ENCODE assay signal across 8 mouse cellular contexts in the genomic region with DNA sequence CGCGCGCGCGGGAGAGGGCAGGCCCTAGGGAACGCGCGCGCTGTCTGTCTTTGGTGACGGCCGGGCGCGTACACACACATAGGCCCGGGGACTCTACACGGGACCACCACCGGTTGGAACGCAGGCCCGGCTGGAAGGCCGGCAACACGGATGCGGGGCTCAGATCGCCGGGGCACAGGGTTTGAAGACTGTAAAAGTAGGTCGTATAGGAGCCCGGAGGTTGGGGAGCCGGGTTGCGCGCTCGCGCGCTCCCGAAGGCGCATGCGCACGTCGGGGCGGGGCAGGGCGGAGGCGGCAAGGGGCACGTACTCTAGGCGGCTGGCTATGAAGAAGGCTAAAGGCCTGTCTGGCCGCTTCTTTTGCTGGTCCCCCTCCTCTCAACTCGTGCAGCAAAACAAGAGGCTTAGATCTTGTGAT. TPM values are rescaled to one million over a fixed set of nuclear protein-coding genes. Genes with fewer than 3 reads are reported as not detected.
DNase-seq lines count a peak whose midpoint lies in the region; ATAC-seq and TF ChIP-seq lines count a peak whose summit lies in the region.

No protein-coding gene starts in this region.

- TF ChIP-seq CTCF in lung, adult 2 months (IDR thresholded peaks at IDR 0.05; ENCODE audit: insufficient read depth, low read length): no peak

- TF ChIP-seq POLR2A in lung, adult 2 months (IDR thresholded peaks at IDR 0.05; ENCODE audit: borderline replicate concordance, extremely low read depth, low read depth, low read length): 0 out of 2 replicates have a peak, but pooled peaks have one; percentile 58

- peaks cover 38% of the 10 kb centered on the region for H3K36me3 ChIP-seq in forebrain, embryonic 14.5 days (ENCODE audit: control insufficient read depth, insufficient read depth, low read length)

- peak overlapping the region; percentile 92 for H3K4me3 ChIP-seq in forebrain, embryonic 14.5 days (ENCODE audit: low read depth, low read length)
- peak overlapping the region; percentile 99 for H3K4me3 ChIP-seq in lung, adult 2 months (replicated peaks; ENCODE audit: extremely low read depth, low read depth, low read length)

- peak overlapping the region; percentile 57 for H3K4me2 ChIP-seq in forebrain, embryonic 14.5 days (ENCODE audit: low read length)

- H3K9ac ChIP-seq in forebrain, embryonic 14.5 days (ENCODE audit: low read length): peak overlapping the region; percentile 94

- H3K4me1 ChIP-seq in forebrain, embryonic 14.5 days (ENCODE audit: control insufficient read depth, insufficient read depth, low read length): peaks cover 14% of the 10 kb centered on the region
- peaks cover 7% of the 10 kb centered on the region for H3K4me1 ChIP-seq in lung, adult 2 months (ENCODE audit: control insufficient read depth, insufficient read depth, low read length)

- peak overlapping the region; percentile 98 for H3K27ac ChIP-seq in forebrain, embryonic 14.5 days (ENCODE audit: low read depth, low read length)

- DNase-seq in ES-CJ7 (ENCODE audit: low read depth, low spot score): peak; percentile 86
- peak; percentile 90 for DNase-seq in forebrain, embryonic 14.5 days (ENCODE audit: low spot score)
- peak; percentile 95 for DNase-seq in heart, postnatal 14 days
- DNase-seq in layer of hippocampus, adult 18-20 months (ENCODE audit: low spot score in 2 of 2): peak; percentile 88 to 93
- peak; percentile 96 for DNase-seq in lung, adult 2 months
- peak; percentile 83 for DNase-seq in ovary, adult 18-20 months (ENCODE audit: low spot score)
- peak; percentile 92 for DNase-seq in thymus, postnatal 0 days (ENCODE audit: low spot score)

- intact Hi-C loops in heart, postnatal 14 days (cut with DNase I): no loop called here

- under 1% methylated on average over 43 of the region's 43 CpGs for WGBS in forebrain, embryonic 14.5 days
- under 1% methylated on average over 43 of the region's 43 CpGs for WGBS in lung, adult 2 months

- H3K9me3 ChIP-seq in forebrain, embryonic 14.5 days (replicated peaks; ENCODE audit: control insufficient read depth, low read length): no peaks in the 10 kb centered on the region

- ATAC-seq in cerebellum, adult (ENCODE audit: insufficient number of reproducible peaks, low FRiP score, low TSS enrichment): peak; percentile 59
- ATAC-seq in forebrain, embryonic 14.5 days: peak; percentile 75

- no peaks in the 10 kb centered on the region for H3K27me3 ChIP-seq in forebrain, embryonic 14.5 days (replicated peaks; ENCODE audit: control insufficient read depth, insufficient read depth, low read length)

RNA-seq across cellular contexts. Expression of a gene that starts 0.8 kb away (rescaled TPM):
- 20.3 and 25.0 TPM in 2 replicates for polyA plus RNA-seq in forebrain, embryonic 14.5 days (2014; fragmentation: Nextera tagmentation; extraction: Ambion mirVana)
- total RNA-seq in heart, postnatal 14 days (2021): 100 to 1,000 TPM in 1 of 2 experiments, 10 to 100 TPM in 1; 90.2 to 103 TPM
- 100 to 1,000 TPM; 134 to 139 TPM for total RNA-seq in layer of hippocampus, adult 18-20 months (2021)
- 122 and 190 TPM in 2 replicates for polyA plus RNA-seq in lung, adult 2 months (2012; rRNA removed)
- 20.7 and 23.6 TPM in 2 replicates for polyA plus RNA-seq in thymus, postnatal 0 days (2015; fragmentation: Nextera tagmentation; extraction: Ambion mirVana)

RNA-seq across cellular contexts. Expression of a gene that starts 13.5 kb away (rescaled TPM):
- polyA plus RNA-seq in forebrain, embryonic 14.5 days (2014; fragmentation: Nextera tagmentation; extraction: Ambion mirVana): not detected in 2 replicates
- 10 to 100 TPM in 1 of 2 experiments, 1 to 10 TPM in 1; 5.1 to 28.3 TPM for total RNA-seq in heart, postnatal 14 days (2021)
- not detected for total RNA-seq in layer of hippocampus, adult 18-20 months (2021)
- polyA plus RNA-seq in lung, adult 2 months (2012; rRNA removed): 34.5 and 45.7 TPM in 2 replicates
- 2.4 and 2.9 TPM in 2 replicates for polyA plus RNA-seq in thymus, postnatal 0 days (2015; fragmentation: Nextera tagmentation; extraction: Ambion mirVana)

RNA-seq across cellular contexts. Expression of a gene that starts 15.9 kb away (rescaled TPM):
- polyA plus RNA-seq in forebrain, embryonic 14.5 days (2014; fragmentation: Nextera tagmentation; extraction: Ambion mirVana): 16.8 and 19.2 TPM in 2 replicates
- total RNA-seq in heart, postnatal 14 days (2021): 1 to 10 TPM; 4.2 to 5.0 TPM
- 1 to 10 TPM; 6.6 to 7.6 TPM for total RNA-seq in layer of hippocampus, adult 18-20 months (2021)
- 93.0 and 116 TPM in 2 replicates for polyA plus RNA-seq in lung, adult 2 months (2012; rRNA removed)
- 12.7 and 13.8 TPM in 2 replicates for polyA plus RNA-seq in thymus, postnatal 0 days (2015; fragmentation: Nextera tagmentation; extraction: Ambion mirVana)

RNA-seq across cellular contexts. Expression of a gene that starts 16.2 kb away (rescaled TPM):
- 0.20 and 0.35 TPM in 2 replicates for polyA plus RNA-seq in forebrain, embryonic 14.5 days (2014; fragmentation: Nextera tagmentation; extraction: Ambion mirVana)
- total RNA-seq in heart, postnatal 14 days (2021): under 1 TPM in 1 of 2 experiments, not detected in 1; 0.60 TPM
- under 1 TPM in 1 of 2 experiments, not detected in 1; 0.18 TPM for total RNA-seq in layer of hippocampus, adult 18-20 months (2021)
- 5.7 and 7.2 TPM in 2 replicates for polyA plus RNA-seq in lung, adult 2 months (2012; rRNA removed)
- polyA plus RNA-seq in thymus, postnatal 0 days (2015; fragmentation: Nextera tagmentation; extraction: Ambion mirVana): 1.3 and 1.6 TPM in 2 replicates

RNA-seq across cellular contexts. Expression of a gene that starts 32.9 kb away (rescaled TPM):
- polyA plus RNA-seq in forebrain, embryonic 14.5 days (2014; fragmentation: Nextera tagmentation; extraction: Ambion mirVana): not detected in 2 replicates
- total RNA-seq in heart, postnatal 14 days (2021): 1 to 10 TPM; 1.9 to 5.4 TPM
- total RNA-seq in layer of hippocampus, adult 18-20 months (2021): not detected
- 0.75 TPM in 1 of 2 replicates, not detected in the other for polyA plus RNA-seq in lung, adult 2 months (2012; rRNA removed)
- 2.1 TPM in 2 replicates for polyA plus RNA-seq in thymus, postnatal 0 days (2015; fragmentation: Nextera tagmentation; extraction: Ambion mirVana)

Comparison
In these comparisons a context has a peak if more than half of its experiments do, and no peak if none do; other contexts are left out.
1. Peak in every context shown above with its lines: DNase-seq, ATAC-seq, H3K4me3 ChIP-seq and H3K27ac ChIP-seq.